Mouse (Mus musculus) small intestine, adult 2 months (tissue): Measurements from ENCODE around the gene Cyp2ab1.

Experiments
- CTCF ChIP-seq: fragments of 200-500 bp; IDR thresholded peaks from 2 replicates; pipeline ENCODE4 v1.5.1; 2012; ENCODE audit warnings: low read depth, mild to moderate bottlenecking, control low read depth, inconsistent platforms, low read length, moderate library complexity, mixed read lengths; ENCODE audit not compliant: insufficient replicate concordance, insufficient read length; ENCODE audit errors: extremely low read depth
- POLR2A ChIP-seq: fragments of 200-500 bp; IDR thresholded peaks from 2 replicates; pipeline ENCODE4 v1.6.1; 2012; ENCODE audit warnings: low read depth, mild to moderate bottlenecking, control low read depth, inconsistent platforms, low read length, moderate library complexity

GRCm38 (mm10) chr16:20280238-20280637 is 45.0 kb downstream of the Cyp2ab1 start:
- TF ChIP-seq POLR2A (no peak), CTCF (no peak)
